Mouse (Mus musculus) ovary, postnatal 36 days (tissue): Measurements from ENCODE around the gene Adam15.

ENCODE experiments used
- DNase-seq: peaks from one replicate; pipeline ENCODE4 v3.0.0; 2022; ENCODE audit warnings: low spot score, mixed read lengths

Adam15 gene

DNA sequence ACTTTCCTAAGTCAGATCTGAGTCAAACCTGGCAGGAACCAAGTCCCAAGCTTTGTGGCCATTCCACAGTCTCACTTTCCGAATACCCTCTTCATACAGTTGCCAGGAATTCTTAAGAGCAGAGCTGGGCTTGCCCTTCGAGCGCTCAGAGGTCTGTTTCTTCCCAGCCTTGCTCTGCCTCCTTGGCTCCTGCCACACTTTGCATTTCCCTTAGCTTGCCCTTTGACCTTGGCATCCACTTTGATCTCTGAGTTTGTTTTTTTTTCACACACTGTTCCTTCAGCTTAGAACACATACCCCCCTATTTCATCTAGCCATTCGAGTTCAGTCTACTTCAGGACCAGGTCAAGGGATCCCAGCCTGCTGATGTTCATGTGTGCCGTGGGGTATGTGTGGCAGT lies 1.5 kb upstream of the Adam15 start:
- DNase-seq: no peak

- DNase-seq: peak; percentile 53
Measured at GRCm38 (mm10) chr3:89348911-89349868, 606 bp downstream of the Adam15 start.

GRCm38 (mm10) chr3:89347916-89348315 lies 1.9 kb downstream of the Adam15 start:
- DNase-seq: no peak

GRCm38 (mm10) chr3:89346815-89347540 lies 2.8 kb downstream of the Adam15 start:
- DNase-seq: no peak

DNA sequence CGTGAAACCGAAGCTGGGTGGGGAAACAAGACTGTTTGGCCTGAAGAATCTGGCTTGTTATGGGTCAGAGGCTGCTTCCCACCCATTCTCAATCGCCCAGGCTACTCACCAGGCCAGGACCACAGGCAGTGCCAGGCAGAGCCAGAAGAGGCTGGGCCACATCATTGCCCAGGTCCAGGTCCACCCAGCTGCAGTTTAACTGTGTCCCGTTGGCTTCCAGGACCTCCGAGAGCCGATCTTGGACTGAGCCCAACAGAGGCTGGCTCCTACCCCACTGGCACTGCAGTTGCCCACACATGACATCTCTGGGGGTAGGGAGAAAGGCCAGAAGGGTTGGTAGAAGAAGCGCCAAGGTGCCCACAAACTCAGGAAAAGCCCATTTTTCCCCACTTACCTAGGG lies 6.5 kb downstream of the Adam15 start:
- no peak for DNase-seq

DNA sequence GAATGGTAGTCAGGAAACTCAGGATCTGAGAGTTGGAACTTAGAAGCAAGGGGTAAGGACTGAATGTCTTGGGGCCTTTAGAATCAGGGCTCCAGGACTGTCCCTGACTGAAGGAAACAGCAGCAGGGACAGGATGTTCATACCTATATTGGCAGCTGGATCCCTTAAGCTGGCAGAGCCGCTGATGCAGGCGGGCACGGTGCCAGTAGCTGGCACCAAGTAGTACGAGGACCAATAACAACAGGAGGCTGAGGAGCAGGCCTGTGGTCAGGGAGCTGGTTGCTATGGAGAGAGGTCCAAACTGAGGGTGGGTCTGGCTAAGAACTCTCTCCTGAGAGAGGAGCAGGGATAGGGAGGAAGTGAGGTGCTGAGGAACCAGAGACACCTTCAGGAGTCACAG lies 8.0 kb downstream of the Adam15 start:
- no peak for DNase-seq

DNA sequence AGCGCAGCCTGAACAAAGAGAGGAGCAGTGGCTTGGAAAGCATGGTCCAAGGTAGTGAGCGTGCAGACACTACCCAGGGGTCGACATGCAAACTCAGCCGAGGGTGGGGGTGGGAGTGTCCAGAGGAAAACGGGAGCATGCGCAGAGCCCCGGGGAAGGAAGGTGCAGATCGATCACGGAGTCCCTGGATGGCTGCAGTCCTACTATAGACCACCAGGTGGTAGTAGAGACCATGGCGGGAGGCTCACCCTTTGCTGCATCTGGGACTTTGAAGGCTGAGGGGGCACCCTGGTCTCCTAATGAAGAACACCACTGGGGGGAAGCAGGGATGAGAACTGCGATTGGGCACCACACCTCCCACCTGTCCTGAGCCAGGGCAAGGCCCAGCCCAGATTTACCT lies 9.3 kb downstream of the Adam15 start:
- peak; percentile 61 for DNase-seq

- peak; percentile 64 for DNase-seq
Measured at GRCm38 (mm10) chr3:89339416-89339815, 10.4 kb downstream of the Adam15 start.

DNA sequence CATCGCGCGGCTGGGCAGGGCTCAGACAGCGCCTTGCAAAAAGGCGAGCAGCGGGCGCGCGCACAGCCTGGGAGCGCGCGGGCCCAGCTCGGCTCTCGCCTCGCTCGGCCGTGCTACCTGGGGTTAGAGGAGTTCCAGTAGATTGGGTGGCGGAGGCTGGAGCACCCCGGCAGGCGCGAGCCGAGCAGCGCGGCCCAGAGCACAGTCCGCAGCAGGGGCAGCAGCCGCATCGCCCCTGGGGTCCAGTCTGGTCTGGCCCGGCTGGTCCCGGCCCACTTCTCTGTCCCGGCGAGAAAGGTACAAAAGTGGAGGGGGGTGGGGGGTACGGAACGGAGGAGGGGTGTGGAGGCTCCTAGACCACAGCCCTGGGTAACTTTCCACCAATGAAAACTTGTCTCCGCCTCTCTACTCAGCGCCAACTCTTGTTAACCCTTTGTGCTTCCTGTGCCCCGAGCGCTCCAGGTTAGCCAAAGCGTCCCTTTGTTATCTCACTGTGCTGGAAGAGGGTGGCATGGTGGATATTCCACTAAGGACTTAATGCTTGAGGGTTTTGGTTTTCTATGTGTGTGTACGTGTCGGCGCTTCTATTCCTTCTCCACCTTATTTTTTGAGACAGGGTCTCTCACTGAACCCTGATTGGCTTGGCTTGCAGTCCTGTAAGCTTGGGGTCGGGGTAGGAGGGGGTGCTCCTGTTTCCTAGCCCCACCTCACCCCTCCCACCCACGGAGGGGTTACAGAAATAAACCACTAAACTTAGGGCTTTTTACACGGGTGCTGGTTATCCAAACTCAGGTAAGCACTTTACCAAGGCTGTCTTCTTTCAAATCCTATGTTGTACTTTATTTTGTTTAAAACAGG lies 11.8 kb downstream of the Adam15 start, which contains the start of gene Efna4:
Efna4 (minus strand) TSS at position 308 of the 858 bp plus-strand sequence.
- DNase-seq: peak; percentile 68

GRCm38 (mm10) chr3:89337062-89337720 lies 12.6 kb downstream of the Adam15 start:
- no peak for DNase-seq

DNA sequence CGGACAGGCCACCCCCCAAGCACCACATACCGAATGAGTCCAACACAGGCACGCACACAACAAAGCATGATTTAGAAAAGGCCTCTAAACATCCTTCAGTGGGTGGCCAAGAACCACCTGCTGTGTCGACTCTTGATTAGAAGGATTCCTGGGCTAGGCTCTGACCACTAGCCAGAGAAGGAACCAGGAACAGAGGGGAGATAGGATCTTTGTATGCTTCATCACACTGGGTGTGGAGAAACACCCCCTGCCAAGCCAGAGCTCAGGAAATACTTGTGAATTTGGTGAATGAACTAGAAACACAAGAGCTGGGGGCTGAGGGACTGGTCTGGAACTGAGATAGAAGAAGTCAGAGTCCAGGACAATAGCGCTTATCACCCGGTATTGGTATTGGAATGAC lies 13.3 kb downstream of the Adam15 start:
- DNase-seq: no peak

GRCm38 (mm10) chr3:89333053-89333452 lies 16.7 kb downstream of the Adam15 start:
- DNase-seq: no peak

DNA sequence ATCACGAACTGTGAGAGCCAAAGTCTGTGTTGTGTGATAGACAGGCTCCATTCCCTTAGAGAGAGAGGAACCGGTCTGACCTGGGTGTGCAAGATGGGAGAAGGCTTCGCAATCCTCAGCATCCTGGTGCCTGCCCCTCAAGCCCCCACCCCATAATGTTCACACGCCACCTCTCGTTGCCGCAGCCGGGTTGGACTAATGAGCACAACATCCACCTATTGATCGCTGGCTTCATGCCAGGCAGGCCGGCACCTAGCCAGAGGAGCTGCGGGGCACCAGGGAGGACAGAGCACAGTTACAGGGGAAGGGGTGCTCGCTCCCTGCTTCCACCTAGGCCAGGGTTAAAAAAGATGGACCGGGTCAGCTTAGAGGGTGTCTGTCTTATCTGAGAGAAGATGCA lies 17.3 kb downstream of the Adam15 start:
- DNase-seq: no peak

DNA sequence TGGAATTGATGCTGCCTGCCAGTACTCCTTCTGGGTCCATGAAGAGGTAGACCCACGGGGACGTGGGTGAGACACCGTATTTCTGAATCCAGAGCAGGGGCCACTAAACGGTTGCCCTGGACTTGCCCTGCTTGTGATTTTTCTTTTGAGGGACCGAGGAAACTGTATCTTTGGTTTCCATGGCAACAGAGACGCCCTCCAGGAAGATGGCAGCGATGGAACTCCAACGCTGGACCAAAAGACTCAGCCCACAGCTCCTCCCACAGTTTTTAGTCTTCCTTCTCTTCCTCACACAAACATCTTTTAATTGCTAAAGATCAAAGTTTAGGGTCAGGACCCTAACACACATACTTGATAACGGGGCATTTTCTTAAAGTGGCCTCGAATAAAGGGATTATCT lies 17.8 kb downstream of the Adam15 start:
- DNase-seq: no peak

- DNase-seq: no peak
Measured at GRCm38 (mm10) chr3:89331561-89331960, 18.2 kb downstream of the Adam15 start.

GRCm38 (mm10) chr3:89330948-89331347 lies 18.8 kb downstream of the Adam15 start:
- DNase-seq: peak; percentile 35

GRCm38 (mm10) chr3:89330346-89330745 lies 19.4 kb downstream of the Adam15 start:
- no peak for DNase-seq

DNA sequence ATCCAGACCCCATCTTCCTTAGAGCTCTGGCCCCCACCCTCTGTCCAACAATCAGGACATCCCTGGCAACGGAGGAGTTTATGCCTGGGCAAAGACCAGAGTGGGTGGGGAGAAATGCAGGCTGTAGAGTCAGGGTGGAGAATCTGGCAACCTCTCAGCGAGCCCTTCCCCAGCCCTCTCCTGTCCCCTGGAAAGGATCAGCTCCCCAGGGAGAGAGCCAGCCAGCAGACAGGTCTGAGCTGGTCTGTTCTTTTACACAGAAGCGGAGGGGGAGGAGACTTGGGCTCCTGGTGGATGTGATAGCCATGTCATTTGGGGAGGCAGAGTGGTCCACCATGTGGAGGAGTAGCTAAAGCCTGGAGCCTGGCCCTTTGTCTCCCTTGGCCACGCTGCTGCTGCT lies 21.2 kb downstream of the Adam15 start:
- no peak for DNase-seq

DNA sequence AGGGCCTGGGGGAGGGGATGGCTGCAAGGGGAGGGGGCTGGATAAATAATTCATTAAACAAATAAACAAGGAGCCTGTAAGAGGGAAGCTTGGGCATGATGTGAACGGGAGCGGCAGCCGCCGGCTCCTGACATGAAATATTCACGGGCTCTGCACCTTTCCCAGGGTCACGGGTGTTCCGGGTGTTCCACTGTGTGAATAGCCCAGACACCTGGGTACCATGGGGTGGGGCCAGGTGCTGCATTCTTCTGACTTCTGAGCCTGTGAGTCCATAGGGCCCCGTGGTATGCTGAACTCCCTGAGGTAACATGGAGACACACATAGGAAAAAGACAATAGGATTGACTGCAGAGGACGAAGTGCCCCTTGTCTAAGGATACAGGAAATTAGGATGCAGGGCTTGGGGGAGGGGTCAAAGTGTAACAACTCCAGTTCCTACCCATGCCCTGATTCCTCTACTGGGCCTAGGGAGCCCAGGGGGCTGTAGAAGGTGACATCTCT lies 22.4 kb downstream of the Adam15 start:
- DNase-seq: no peak

DNA sequence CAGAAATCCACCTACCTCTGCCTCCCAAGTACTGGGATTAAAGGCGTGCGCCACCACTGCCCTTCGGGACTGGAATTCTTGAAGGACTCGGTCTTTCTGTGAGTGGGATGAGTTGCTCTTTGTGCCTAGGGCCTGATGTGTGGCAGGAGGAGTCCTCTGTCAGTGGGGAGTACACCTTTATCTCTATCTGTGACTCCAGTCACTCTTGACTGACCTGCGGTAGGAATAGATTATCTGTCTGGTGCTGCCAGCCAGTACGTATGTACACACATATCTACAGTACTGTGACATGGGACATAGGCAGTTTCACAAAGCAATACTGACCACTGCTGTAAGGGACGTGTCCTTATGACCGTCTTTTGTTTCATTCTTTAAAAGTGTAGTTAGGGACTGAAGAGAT lies 23.9 kb downstream of the Adam15 start:
- no peak for DNase-seq

DNA sequence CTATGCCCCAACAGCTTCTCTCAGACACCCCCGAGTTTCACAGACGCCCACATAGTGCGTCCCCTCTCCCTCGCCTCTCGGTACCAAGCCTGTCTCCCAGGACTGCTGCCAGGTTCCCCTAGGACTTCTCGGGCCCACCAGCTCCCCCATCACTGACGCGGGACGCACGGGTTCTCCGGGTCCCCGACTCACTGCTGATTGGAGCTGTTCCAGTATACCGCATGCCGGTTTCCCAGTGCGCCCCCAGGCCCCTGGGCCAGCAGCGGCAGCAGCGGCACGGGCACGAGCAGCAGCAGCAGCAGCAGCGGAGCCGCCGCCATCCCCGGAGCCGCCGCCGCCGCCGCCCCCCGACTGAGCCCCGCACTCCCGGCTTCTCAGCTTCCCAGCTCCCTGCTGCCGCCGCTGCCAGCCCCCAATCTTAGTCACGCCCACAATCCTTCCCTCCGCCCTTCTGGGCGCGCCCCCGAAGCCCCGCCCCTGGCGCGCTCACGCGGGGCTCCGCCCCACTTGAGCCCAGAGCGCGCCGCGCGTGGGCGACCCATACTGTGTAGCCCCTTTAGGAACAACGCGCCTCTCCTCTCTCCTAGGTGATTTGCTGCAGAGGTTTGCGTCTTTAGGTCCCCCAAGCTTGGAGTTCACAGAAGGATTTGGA lies 27.2 kb downstream of the Adam15 start, which contains the start of gene Efna3:
Efna3 (minus strand) TSS at position 452 of the 652 bp plus-strand sequence.
- DNase-seq: peak; percentile 77
